Mouse (Mus musculus) olfactory bulb, adult 2 months (tissue): ENCODE measurements around the gene Alg9. TPM values are rescaled to one million over a fixed set of nuclear protein-coding genes. Genes with fewer than 3 reads are reported as not detected.

Experiments used
- H3K27ac ChIP-seq: fragments of 200-500 bp; 2 replicates; pipeline ENCODE4 v1.5.1; 2012; ENCODE audit warnings: low read depth, low read length; ENCODE audit not compliant: insufficient read depth
- H3K4me1 ChIP-seq: fragments of 200-500 bp; 2 replicates; pipeline ENCODE4 v1.6.1; 2012; ENCODE audit warnings: low read length; ENCODE audit not compliant: control insufficient read depth, insufficient read depth
- H3K4me3 ChIP-seq: fragments of 200-500 bp; 2 replicates; pipeline ENCODE4 v1.5.1; 2012; ENCODE audit warnings: mild to moderate bottlenecking, low read depth, low read length, moderate library complexity; ENCODE audit not compliant: insufficient read depth
- CTCF ChIP-seq: fragments of 200-500 bp; IDR thresholded peaks from 2 replicates; pipeline ENCODE4 v1.5.1; 2012; ENCODE audit warnings: low read depth, mild to moderate bottlenecking, low read length, moderate library complexity; ENCODE audit not compliant: insufficient read depth
- POLR2A ChIP-seq: fragments of 200-500 bp; IDR thresholded peaks from 2 replicates; pipeline ENCODE4 v1.6.1; 2012; ENCODE audit warnings: mild to moderate bottlenecking, low read depth, low read length, moderate library complexity; ENCODE audit not compliant: insufficient read depth
- WGBS: fragments of 180-500 bp; shearing (Covaris S2); methylation state at CpG from one replicate; pipeline ENCODE4 v1.1.7; 2018; 5-methylcytosine and 5-hydroxymethylcytosine counted together
- polyA plus RNA-seq: library from polyadenylated mRNA; stranded (reverse); fragments of >200 nt; gene quantifications from 2 replicates; pipeline ENCODE4 v1.2.4, GENCODE M21; 2012; ENCODE audit warnings: low replicate concordance; ENCODE audit not compliant: missing spikeins, insufficient read depth, insufficient read length

Gene Alg9
- polyA plus RNA-seq, 1 experiment = not detected

GRCm38 (mm10) chr9:50752054-50752602 lies 22.7 kb upstream of the Alg9 start, which contains the start of gene Hspb2:
Gene Hspb2 (minus strand): TSS chr9:50752354.
- 48% methylated on average over 14 of the region's 14 CpGs for WGBS
- H3K4me3 ChIP-seq = peak within 1 kb of the TSS; percentile 17; the same call in 1 of the 2 replicates
- peak within 1 kb of the TSS; percentile 43 for H3K27ac ChIP-seq

GRCm38 (mm10) chr9:50752784-50753615 lies 21.8 kb upstream of the Alg9 start:
- Histone ChIP-seq H3K27ac (peak overlapping the region; percentile 43), H3K4me3 (peak overlapping the region; percentile 17; the same call in 1 of the 2 replicates), H3K4me1 (peaks cover 8% of the 10 kb centered on the region)
- TF ChIP-seq CTCF (no peak), POLR2A (no peak)
- 61% methylated on average over 17 of the region's 17 CpGs for WGBS

More at GRCm38 (mm10) chr9:50752054-50752602, 22.7 kb upstream of the Alg9 start, which contains the start of gene Hspb2:
- no peak for TF ChIP-seq POLR2A
- TF ChIP-seq CTCF = no peak
- peaks cover 8% of the 10 kb centered on the region for H3K4me1 ChIP-seq

- Histone ChIP-seq H3K4me1 (peaks cover 8% of the 10 kb centered on the region), H3K27ac (0 out of 2 replicates have a peak overlapping the region, but pooled peaks have one; percentile 43), H3K4me3 (no peak overlapping the region)
- TF ChIP-seq CTCF (no peak), POLR2A (no peak)
- 60% methylated on average over 7 of the region's 7 CpGs for WGBS
These were observed 20.9 kb upstream of the Alg9 start for GRCm38 (mm10) chr9:50753947-50754346.

GRCm38 (mm10) chr9:50756711-50757110 lies 18.1 kb upstream of the Alg9 start:
- no peak overlapping the region for H3K27ac ChIP-seq
- TF ChIP-seq CTCF (no peak), POLR2A (no peak)
- 44% methylated on average over 5 of the region's 5 CpGs for WGBS
- H3K4me3 ChIP-seq = no peak overlapping the region
- H3K4me1 ChIP-seq = peaks cover 7% of the 10 kb centered on the region

GRCm38 (mm10) chr9:50761520-50762243 lies 13.1 kb upstream of the Alg9 start:
- 66% methylated on average over 6 of the region's 6 CpGs for WGBS
- Histone ChIP-seq H3K4me1 (no peaks in the 10 kb centered on the region), H3K27ac (no peak overlapping the region), H3K4me3 (no peak overlapping the region)
- TF ChIP-seq POLR2A (no peak), CTCF (no peak)

- H3K4me1 ChIP-seq = no peaks in the 10 kb centered on the region
- TF ChIP-seq CTCF (no peak), POLR2A (no peak)
- WGBS = 73% methylated on average over 1 of the region's 1 CpGs
- no peak overlapping the region for H3K4me3 ChIP-seq
- no peak overlapping the region for H3K27ac ChIP-seq
These were observed 11.5 kb upstream of the Alg9 start for GRCm38 (mm10) chr9:50763331-50763730.

GRCm38 (mm10) chr9:50767531-50768106 lies 7.2 kb upstream of the Alg9 start:
- 2% methylated on average over 17 of the region's 17 CpGs for WGBS
- TF ChIP-seq CTCF (no peak), POLR2A (no peak; the same call in 1 of the 2 replicates)
- H3K27ac ChIP-seq = peak overlapping the region; percentile 68
- H3K4me3 ChIP-seq = peak overlapping the region; percentile 71
- peaks cover 3% of the 10 kb centered on the region; the same call in 1 of the 2 replicates for H3K4me1 ChIP-seq
